Mouse (Mus musculus): ENCODE data around the gene N4bp1.

- TF ChIP-seq CTCF (IDR thresholded peaks at IDR 0.05; ENCODE audit: low read depth): no peak
- TF ChIP-seq EP300 (IDR thresholded peaks at IDR 0.05; ENCODE audit: low read depth): no peak
Observed at GRCm38 (mm10) chr8:86884489-86885463, at the start of gene N4bp1.

Data from heart, postnatal 0 days (tissue).